Mouse (Mus musculus): Measurements from ENCODE around the gene Pla2g4c.

GRCm38 (mm10) chr7:13324316-13324715 lies at the start of gene Pla2g4c:
- no peak for TF ChIP-seq CTCF (IDR thresholded peaks at IDR 0.05)
- no peak for TF ChIP-seq EP300 (IDR thresholded peaks at IDR 0.05)

Data from lung, postnatal 0 days (tissue).